Mouse (Mus musculus) layer of hippocampus, adult 18-20 months (tissue): ENCODE measurements at regions not wholly inside any gene's neighbourhood (a gene's known extent, or its start where the extent isn't known, plus 50 kb on each side); places are given as distances from the start of the nearest gene placed in this dataset.

Source experiments
- DNase-seq, 2 experiments: peaks; one replicate each; pipeline ENCODE4 v3.0.0; 2022; ENCODE audit warnings: low spot score in 2 of 2

GRCm38 (mm10) chr10:74722971-74723370 lies 244.0 kb upstream of the Gnaz start:
- no peak for DNase-seq

- DNase-seq: no peak
Observed at GRCm38 (mm10) chr10:74749446-74749845, 217.5 kb upstream of the Gnaz start.

- DNase-seq: no peak
Observed at GRCm38 (mm10) chr10:74750879-74751278, 216.1 kb upstream of the Gnaz start.

DNA sequence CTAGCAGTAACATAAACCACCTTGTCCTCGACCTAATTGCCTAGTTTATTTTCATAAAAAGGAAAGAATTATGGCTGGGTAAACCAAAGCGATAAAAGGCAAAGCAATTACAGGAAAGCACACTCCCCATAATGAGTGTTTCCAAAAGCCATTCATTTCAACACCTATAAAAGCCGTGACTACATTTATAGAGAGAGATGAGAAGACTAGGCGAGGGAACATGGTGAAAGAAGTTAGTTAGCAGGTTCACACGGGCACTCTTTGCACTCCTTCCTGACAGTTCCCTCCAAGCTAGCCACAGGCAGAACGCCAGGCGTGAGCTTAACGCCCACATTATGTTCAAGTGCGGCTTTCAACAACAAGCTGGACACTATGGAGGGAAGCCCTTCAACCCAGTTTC lies 206.2 kb upstream of the Gnaz start:
- DNase-seq: no peak

DNA sequence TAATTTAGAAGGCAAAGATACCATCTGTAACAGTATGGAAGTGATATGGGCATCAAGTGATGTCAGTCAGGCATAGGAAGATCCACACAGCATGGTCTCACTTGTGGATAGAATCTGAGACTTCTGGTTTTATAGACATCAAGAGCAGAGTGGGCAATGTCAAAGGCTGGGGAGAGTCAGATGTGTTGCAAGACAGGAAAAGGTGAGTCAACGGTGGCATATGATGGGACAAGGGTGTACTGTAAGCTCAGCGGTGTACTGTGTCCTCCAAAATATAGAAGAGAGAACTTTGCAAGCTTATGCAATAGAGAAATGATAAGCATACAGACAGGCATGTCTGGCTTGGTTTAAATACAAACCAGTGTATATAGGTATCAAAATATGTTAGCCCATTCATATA lies 177.7 kb upstream of the Gnaz start:
- DNase-seq: no peak

DNA sequence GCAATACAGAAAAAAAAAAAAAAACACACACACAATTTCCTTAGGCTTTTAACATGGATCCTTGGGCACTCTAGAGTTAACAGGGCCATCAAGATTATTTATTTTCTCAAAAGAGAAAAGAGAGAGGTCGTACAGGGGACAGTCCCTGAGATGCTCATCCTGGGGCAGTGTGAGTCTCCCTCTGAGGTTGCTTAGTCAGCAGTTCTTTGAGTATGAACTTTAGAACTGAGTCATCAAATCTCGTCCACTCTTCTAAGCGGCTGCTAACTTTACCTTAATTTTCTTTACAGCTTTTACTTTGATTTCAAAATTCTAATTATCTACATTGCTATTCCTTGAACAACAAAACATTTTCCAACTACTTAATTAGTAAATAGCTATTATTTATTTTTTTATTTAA lies 177.0 kb upstream of the Gnaz start:
- DNase-seq: no peak

GRCm38 (mm10) chr10:74823395-74823794 lies 143.6 kb upstream of the Gnaz start:
- DNase-seq: no peak

GRCm38 (mm10) chr10:74834359-74834758 lies 132.6 kb upstream of the Gnaz start:
- DNase-seq: no peak

DNA sequence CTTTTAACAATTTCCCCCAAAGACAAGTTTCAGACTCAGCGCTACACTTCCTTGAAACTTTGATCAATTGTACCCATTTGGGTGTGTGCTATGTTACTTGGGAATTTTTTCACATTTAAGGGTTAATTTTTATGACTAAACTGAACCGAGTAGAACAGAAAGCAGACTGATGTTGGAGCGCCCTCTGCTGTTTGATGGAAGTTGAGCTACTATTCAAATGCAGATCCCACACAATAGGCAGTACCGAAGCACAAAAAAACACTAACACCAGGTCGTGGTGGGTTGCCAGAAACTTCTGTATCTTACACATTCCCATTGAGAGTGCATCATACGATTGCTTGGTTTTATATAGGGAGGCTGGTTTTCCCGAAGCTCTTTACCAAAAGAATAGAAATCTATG lies 118.6 kb upstream of the Gnaz start:
- DNase-seq: peak; percentile 47 to 89

GRCm38 (mm10) chr10:74854991-74855664 lies 111.8 kb upstream of the Gnaz start:
- no peak for DNase-seq
